Mouse (Mus musculus): ENCODE measurements at regions not wholly inside any gene's neighbourhood (a gene's known extent, or its start where the extent isn't known, plus 50 kb on each side); places are given as distances from the start of the nearest gene placed in this dataset.

DNA sequence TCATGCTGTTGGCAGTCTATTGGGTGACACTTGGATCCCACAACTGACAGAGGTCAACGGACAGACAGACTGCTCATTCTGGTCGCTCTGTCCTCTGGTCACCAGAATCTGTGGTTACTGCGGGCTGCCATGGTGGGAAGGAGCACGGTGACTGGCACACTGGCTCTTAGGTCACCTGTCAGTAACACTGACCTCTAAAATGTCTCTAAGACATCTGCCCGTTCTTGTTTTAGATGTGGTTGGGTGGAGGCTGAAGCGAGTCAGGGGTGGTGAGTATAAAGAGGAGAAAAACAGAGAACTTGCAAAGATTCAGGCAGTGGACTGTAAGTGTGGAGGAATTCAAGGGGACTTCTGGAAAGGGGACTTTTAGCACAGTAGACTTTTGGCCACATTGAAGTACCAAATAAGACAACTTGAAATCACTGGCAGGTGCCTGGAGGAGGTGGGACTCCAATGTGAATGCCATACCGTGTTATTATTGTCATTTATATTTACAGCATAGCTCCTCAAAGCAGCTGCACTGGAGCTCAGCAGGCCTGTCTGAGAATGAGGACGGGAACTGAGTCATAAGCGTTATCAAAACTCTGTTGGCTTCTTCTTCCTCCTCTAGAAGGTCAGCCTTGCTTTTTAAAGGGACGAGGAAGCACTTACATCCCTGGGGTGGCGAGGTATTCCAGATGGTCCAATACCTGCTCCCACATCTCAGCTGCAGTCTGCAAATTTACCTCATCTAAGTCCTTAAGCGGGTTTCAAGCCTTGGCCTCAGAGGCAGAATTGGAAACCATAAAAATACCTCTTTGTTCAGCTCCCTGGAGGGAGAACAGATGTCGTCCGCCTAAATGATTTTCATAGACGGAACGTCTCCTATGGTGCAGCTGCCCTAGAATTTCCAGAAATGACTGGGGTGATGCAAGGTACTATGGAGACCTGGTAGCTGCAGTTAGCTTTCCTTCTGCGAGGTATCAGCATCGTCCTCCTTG, 351.3 kb downstream of the Nuak1 start:
- no peak for DNase-seq (ENCODE audit: low spot score)

DNA sequence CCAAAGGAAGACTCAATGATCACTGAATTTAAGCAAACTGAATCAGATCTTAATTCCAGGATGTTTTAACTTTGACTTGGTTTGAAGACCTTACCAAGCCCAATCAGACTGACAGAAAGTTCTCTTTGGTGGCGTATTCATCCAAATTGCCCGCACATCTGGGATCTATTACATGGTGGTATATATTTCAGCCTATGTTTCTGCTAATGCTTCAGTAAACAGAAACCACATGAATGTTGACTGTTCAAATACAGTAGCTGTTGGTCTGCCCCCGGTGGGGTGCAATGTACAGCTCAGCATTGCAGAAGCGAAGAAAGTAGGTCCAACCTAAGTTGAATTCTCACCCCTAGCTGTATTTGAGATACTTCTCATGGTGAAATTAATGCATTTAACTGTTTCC, 346.5 kb downstream of the Nuak1 start:
- no peak for DNase-seq (ENCODE audit: low spot score)

DNA sequence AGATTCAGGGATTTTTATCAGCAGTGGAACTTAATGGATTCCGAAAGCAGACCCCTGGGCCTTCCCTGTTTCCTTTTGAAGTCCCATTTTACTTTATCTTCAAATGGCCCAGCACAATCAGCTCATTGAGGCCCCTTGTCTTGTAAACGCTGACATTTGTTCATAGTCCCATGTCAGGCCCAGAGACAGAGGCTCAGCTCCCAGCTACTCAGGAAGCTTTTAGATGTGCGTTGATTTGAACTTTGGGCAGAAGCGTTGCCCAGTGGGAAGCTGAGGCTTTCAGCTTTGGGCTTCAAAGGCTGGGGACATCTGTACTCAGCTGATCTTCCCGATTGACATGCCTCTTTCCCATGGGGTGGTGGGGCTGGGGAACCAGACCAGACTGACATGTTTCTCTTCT, 343.2 kb downstream of the Nuak1 start:
- no peak for DNase-seq (ENCODE audit: low spot score)

DNA sequence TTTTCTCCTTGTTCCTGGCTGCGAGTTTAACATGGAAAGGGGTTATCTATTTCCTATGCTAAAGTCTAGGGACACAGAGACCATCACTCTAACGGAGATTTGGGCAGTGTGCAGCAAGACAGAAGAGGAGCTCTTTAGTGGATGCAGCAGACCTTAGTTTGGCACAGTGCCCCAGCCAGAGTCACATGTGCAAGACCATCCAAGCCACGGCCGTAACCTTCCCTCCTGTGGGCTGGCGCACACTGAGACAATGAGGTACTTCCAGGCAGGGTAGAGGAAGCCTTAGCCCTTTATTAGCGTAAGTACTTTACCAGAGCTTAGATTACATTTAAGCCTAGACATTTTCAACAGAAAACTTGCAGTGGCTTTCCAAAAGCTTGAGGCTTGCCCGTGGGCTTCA, 336.4 kb downstream of the Nuak1 start:
- no peak for DNase-seq (ENCODE audit: low spot score)

DNA sequence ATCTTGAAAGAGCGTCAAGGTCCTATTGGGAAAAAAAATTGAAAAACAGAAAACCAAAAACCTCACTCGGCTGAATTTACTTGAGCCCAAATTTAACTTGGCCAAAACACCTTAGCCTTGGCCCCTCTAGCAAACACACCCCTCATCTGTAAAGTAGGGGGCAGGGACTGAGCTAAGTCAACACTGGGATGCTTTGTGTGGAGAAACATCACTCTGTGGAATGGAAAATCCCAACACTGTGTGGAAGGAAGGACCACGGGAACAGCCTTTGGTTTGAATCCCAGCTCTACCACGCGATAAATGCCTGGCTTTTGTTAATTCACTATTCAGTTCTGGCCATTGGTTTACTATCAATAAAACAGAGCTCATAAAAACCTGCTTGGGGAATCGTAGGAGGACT, 335.8 kb downstream of the Nuak1 start:
- no peak for DNase-seq (ENCODE audit: low spot score)

DNA sequence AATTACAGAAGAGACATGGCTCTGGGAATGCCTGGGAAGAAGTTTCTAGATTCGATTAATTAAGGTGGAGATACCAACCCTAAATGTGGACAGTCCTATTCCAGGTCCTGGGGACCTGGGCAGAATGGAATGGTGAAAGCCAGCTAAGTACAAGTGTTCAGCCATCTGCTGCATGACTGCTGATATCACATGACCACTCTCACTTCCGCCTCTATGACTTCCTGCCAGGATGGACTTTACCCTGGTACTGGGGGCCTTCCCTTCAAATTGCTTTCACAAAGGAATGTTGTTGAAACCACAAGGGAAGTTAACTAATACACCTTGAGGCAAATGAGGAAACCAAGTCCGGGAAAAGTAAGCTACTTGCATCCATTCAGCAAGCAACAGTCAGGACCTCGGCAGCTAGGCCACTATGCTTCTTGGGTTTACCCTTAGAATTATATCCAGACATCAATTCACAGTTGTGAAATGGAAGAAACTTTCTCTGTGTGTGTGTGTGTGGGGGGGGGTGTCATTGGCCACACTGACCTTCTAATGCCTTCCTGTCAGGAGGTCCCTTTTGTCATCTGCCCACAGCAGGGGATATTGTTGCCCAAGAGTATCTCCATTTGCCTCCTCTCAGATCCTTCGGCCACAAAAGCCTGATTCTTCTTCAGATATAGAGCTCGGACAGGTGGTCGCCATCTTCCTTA, 330.6 kb downstream of the Nuak1 start:
- DNase-seq (ENCODE audit: low spot score): no peak

DNA sequence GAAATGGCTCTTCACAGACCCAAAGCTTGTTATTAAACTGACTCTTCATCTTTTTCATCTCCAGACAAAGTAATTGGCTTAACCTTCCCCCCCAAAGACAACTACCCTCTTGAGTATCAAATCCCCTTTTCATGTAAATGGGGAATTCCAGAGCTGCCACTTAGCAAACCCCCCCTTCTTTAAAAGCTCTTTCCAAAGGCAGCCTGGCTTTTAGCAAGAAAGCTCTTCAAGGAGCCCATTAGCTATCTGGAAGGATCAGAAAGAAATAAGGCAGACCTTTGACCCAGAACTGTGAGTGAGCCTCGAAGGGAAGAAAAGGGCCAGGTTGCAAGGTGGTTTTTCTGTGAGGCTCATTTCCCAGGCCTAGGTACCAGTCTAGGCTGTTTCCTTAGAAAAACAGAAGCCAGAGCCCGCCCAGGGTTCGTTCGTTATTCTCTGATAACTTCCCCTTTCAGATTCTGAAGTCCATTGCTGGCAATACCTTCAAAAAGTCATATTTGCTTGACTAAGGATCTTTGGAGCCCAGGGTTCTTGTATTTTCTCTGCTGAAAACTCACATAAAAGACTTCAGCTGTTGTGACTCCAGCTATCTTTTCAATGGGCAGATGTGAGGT, 329.9 kb downstream of the Nuak1 start:
- DNase-seq (ENCODE audit: low spot score): no peak

DNA sequence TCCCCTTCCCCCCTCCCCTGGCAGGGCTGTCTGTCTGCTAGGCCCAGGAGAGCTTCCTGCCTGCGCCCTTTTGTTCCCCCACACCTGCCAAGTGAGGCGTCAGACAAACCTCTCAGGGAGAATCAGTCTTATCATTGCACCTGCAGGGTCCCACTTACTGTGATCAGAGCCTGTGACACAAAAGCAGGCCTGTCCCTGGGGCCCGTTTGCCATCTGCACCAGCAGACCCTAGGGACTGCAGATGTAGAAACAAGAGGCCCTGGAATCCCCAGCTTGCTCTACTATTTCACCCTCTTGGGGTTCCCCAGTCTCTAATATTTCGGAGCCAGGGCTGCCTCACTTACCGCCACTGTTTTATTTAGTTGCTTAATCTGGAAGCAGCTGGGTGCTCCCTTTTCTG, 328.9 kb downstream of the Nuak1 start:
- DNase-seq (ENCODE audit: low spot score): no peak

- DNase-seq (ENCODE audit: low spot score): no peak
Measured at GRCm38 (mm10) chr10:84111909-84112308, 328.5 kb downstream of the Nuak1 start.

DNA sequence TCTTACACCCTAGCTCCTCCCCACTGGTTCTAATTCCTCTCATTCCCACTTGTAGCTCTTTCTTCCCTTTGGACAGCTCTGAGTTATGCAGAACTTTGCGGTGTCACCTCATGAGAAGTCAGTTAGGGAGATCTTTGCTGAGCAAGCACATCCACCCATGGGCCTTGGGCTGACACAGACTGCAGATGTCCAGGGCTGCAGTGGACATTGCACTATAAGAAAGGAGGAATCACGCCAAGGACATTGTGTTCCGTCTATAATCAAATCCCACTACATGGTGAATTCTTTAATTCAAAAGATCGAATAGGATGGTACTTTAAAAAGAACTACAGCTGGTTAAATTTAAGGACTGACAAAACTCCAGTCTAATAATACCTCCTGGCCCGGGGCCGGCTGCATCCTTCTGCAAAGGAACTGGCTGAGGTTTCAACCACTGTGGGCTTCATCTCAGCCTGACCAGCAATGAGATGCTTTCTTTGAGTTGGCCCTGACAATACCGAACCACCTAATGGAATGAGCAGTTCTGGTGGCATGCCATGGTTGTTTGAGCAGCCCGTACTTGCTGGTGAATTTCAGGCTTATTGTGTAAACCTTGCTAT, 320.3 kb downstream of the Nuak1 start:
- DNase-seq (ENCODE audit: low spot score): no peak

GRCm38 (mm10) chr10:84137019-84137658, 303.3 kb downstream of the Nuak1 start:
- DNase-seq (ENCODE audit: low spot score): no peak

DNA sequence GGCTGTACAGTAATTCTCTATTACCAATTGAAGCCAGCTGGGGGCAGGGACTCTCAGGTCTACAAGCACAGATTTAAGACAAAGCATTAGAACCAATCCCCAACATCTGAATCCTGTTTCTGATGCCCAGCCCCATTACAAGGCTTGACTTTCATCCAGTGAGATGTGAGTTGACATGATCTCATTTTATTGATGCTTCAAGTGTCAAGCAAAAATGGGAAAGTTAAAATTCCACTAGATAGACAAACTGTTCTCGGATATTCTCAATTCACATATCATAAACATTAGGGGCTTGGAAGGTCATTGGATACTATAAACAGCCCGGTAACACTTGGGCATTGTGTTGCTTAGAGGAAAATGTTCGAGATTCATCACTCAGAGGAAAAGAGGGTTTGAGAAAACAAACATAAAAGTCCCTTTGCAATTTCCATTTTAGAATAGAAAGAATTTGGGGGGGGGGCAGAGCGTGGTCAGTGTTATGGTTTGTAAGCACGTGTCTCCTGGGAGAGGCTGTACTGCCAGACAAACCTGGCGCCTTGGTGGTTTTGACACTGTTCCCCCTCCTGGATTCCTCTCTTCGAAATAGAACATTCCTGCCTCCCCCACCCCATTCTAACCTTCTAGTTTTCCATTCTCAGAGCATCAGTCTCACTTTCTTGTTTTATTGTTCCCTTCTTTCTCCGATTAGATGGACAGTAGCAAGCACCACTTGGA, 297.5 kb downstream of the Nuak1 start:
- no peak for DNase-seq (ENCODE audit: low spot score)

- no peak for DNase-seq (ENCODE audit: low spot score)
Measured at GRCm38 (mm10) chr10:84143674-84144343, 296.6 kb downstream of the Nuak1 start.

DNA sequence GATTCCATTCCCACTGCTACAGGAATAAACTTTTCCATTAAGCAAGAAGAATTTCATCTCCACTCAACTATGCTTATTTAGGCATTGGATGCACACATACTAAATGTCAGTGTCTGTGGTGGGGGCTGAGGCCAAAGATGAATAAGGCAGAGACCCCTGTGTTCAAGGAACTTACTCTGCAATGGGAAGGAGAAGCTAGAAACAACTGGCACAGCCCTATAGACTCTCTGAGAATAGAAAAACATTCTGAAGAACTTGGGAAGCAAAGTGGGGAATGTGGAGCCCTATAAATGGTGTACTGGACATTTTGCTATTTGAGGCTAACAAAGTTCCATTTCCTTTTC, 296.1 kb downstream of the Nuak1 start:
- no peak for DNase-seq (ENCODE audit: low spot score)

DNA sequence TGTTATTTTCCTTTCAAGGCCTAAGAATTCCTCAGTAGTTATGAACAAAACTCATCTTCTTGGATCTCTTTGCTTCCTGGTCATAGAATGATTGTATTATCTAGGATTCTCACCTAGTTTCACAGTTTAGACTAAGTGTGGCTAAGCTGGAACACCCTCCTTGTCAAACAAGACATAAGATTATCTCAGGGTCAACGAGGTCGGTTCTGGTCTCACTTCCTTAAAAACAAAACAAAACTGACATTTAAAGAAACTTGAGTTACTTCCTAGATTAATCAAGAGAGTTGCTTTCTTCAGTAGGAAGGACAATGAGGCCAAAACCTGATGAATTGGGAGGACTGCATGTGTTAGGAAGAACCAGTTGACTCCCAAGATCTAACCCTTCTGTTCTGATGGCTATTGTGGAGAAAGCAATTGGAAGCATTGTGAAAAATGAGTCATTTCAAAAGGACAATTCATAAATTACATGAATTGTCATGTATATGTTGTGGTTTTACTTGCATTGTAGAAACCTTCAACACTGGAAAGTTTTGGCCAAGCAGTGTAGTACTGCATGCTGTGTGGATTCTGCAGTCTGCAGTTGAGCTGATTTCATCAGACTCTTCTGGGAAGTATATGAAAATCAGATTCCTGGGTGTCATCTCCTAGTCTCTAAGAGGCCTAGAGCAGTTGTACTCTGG, 293.0 kb downstream of the Nuak1 start:
- no peak for DNase-seq (ENCODE audit: low spot score)

DNA sequence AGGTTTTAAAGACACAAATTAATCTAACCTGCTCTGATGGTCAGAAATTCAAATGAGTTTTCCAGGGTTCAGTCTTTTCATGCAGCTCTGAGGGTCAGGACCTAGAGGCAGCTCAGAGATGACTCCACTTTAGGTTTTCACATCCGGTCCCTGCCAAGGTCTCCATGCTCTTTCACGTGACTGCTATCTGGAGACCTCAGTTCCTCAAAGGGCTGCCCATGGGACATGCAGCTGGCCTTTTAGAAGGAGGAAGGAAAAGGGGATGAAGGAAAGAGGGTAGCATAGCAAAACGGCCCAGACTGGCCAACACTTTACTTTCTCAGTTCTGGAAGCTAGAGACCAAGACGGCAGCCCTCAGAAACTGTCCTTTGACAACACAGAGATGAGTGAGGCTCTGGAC, 276.6 kb downstream of the Nuak1 start:
- no peak for DNase-seq (ENCODE audit: low spot score)

DNA sequence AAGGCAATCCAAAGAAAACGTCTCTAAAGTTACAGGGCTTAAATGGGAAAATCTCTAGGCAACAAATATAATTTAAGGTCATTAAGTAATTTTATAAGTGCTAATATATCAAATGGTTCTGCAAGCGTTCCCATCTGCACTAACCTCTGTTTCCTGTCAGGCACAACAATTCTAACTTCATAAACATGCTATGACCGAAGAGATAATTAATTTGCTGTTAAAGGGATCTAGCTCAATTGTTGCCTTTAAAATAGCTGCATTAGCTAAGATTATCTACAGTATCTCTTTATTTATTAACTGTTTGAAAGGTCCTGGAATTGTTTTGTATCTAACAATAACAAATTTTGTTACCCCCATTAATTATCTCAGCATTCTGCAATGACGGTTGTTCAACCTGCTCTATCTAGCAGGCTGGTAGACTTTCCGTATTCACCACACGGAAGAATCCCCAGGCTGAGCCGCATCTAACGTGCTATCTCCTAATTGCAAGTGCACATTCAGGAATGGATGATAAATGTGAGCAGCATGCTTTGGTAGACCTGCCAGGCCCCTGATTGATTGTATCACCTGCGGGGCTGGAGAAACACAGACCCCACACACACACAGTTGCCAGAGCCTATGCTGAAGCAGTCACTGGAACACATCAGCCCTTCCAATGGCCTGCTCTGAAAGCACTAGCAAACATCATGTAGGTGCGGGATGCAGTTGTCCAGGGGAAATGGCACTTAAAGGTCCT, 274.4 kb downstream of the Nuak1 start:
- peak; percentile 12 for DNase-seq (ENCODE audit: low spot score)

GRCm38 (mm10) chr10:84166568-84166905, 273.9 kb downstream of the Nuak1 start:
- DNase-seq (ENCODE audit: low spot score): peak; percentile 46

DNA sequence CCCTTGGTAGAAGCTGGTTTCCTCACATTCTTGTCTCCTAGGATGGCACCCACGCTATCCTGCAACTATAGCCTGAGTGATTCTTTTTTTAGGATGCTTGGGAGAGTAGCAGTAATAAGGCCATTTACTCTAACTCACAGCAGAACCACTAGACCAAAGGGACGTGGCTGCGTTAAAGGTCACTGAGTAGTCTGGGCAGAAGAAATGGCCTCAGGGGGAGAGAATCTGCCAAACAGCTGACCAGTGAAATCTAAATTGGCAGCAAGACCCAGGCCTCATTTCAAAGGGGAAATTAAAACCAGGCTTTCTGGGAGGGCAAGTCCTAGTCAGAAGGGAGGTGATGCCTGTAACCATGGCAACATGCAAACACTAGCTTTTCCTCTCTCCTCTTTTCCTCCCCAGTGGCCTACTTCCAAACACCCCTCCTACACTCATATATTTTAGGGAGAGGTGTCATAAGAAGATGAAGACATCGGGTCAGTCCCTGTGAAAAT, 267.5 kb downstream of the Nuak1 start:
- peak; percentile 35 for DNase-seq (ENCODE audit: low spot score)

GRCm38 (mm10) chr10:84183239-84183638, 257.2 kb downstream of the Nuak1 start:
- DNase-seq (ENCODE audit: low spot score): no peak
